Mouse (Mus musculus): ENCODE data around the gene Fam189b. TPM values are rescaled to one million over a fixed set of nuclear protein-coding genes. Genes with fewer than 3 reads are reported as not detected.
A peak's percentile ranks its signal among the peaks of the same experiment; 100 is the strongest.

The Fam189b gene
- total RNA-seq, 1 experiment, result 9.3 TPM

DNA sequence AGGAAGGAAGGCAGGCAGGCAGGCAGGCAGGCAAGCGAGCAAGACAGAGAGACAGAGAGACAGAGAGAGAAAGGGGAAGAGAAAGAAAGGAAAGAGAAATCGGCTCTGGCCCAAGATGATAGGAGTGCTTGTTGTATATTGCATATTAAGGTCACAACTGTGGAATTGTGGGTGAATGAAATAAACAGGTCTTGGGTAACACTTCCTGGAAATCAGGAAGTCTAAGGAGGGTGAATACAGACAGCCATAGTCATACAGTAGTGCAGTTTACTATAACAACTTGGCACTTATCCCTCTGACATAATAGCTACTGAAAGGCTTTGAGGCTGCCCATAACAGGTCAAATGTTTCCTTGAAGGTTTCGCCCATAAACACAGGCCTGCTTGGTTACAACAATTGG lies 16.9 kb downstream of the Fam189b start:
- Histone ChIP-seq H3K4me3 (ENCODE audit: insufficient read depth in 1 of 2, low read depth in 1 of 2, low read length in 2 of 2, poor library complexity in 1 of 2, severe bottlenecking in 1 of 2) (no peak overlapping the region), H3K9me3 (ENCODE audit: control insufficient read depth, insufficient read depth, low read depth, low read length) (no peaks in the 10 kb centered on the region), H3K4me1 (ENCODE audit: control insufficient read depth in 2 of 2, insufficient read depth in 2 of 2, low read length in 2 of 2, poor library complexity in 1 of 2) (peaks cover 1 to 11% of the 10 kb centered on the region in 2 experiments; a peak in 3 of 4 replicates), H3K27ac (ENCODE audit: insufficient read depth, low read depth, low read length, poor library complexity, severe bottlenecking) (no peak overlapping the region), H3K36me3 (ENCODE audit: control insufficient read depth, insufficient read depth, low read length, poor library complexity, severe bottlenecking) (peaks cover 8% of the 10 kb centered on the region; the same call in 1 of the 2 replicates), H3K9ac (ENCODE audit: insufficient read depth, low read depth, low read length, poor library complexity, severe bottlenecking) (no peak overlapping the region)
- TF ChIP-seq ZC3H11A (IDR thresholded peaks at IDR 0.05; ENCODE audit: borderline replicate concordance, low read depth, low read length) (no peak), HCFC1 (IDR thresholded peaks at IDR 0.05; ENCODE audit: borderline replicate concordance, insufficient read depth, low read length) (no peak), MAFK (IDR thresholded peaks at IDR 0.05; ENCODE audit: insufficient read depth, low read depth, low read length) (no peak), CHD2 (IDR thresholded peaks at IDR 0.05; ENCODE audit: low read depth, low read length) (no peak), ZNF384 (IDR thresholded peaks at IDR 0.05; ENCODE audit: low read depth, low read length) (no peak)
- in situ Hi-C loops (cut with MboI; ENCODE audit: low sequenced_read_pairs in 2 of 2, unreplicated experiment in 2 of 2), result no loop called here
- DNase-seq (ENCODE audit: low read depth, low spot score), result no peak

- peak within 1 kb of the TSS; percentile 78 to 87 for H3K4me3 ChIP-seq (ENCODE audit: insufficient read depth in 1 of 2, low read depth in 1 of 2, low read length in 2 of 2, poor library complexity in 1 of 2, severe bottlenecking in 1 of 2)
- peak; percentile 91 for DNase-seq (ENCODE audit: low read depth, low spot score)
- H3K9me3 ChIP-seq (ENCODE audit: control insufficient read depth, insufficient read depth, low read depth, low read length), result no peaks in the 10 kb centered on the region
- no peak for TF ChIP-seq MAFK (IDR thresholded peaks at IDR 0.05; ENCODE audit: insufficient read depth, low read depth, low read length)
- no peak for TF ChIP-seq CHD2 (IDR thresholded peaks at IDR 0.05; ENCODE audit: low read depth, low read length)
- TF ChIP-seq ZC3H11A (IDR thresholded peaks at IDR 0.05; ENCODE audit: borderline replicate concordance, low read depth, low read length), result no peak
- TF ChIP-seq HCFC1 (IDR thresholded peaks at IDR 0.05; ENCODE audit: borderline replicate concordance, insufficient read depth, low read length), result peak; percentile 95
- TF ChIP-seq ZNF384 (IDR thresholded peaks at IDR 0.05; ENCODE audit: low read depth, low read length), result no peak
- in situ Hi-C loops (cut with MboI; ENCODE audit: low sequenced_read_pairs in 2 of 2, unreplicated experiment in 2 of 2), result no loop called here
- H3K36me3 ChIP-seq (ENCODE audit: control insufficient read depth, insufficient read depth, low read length, poor library complexity, severe bottlenecking), result peaks cover 24% of the 10 kb centered on the region
- H3K4me1 ChIP-seq (ENCODE audit: control insufficient read depth in 2 of 2, insufficient read depth in 2 of 2, low read length in 2 of 2, poor library complexity in 1 of 2), result peaks cover 0 to 2% of the 10 kb centered on the region in 2 experiments; a peak in 1 of 4 replicates
- H3K27ac ChIP-seq (ENCODE audit: insufficient read depth, low read depth, low read length, poor library complexity, severe bottlenecking), result no peak within 1 kb of the TSS
- peak within 1 kb of the TSS; percentile 79 for H3K9ac ChIP-seq (ENCODE audit: insufficient read depth, low read depth, low read length, poor library complexity, severe bottlenecking)
Measured at GRCm38 (mm10) chr3:89202253-89203141, 19.6 kb downstream of the Fam189b start, which contains the start of gene Gba. TSS of gene Gba (plus strand) at chr3:89202928.

- Histone ChIP-seq H3K4me3 (ENCODE audit: insufficient read depth in 1 of 2, low read depth in 1 of 2, low read length in 2 of 2, poor library complexity in 1 of 2, severe bottlenecking in 1 of 2) (peak overlapping the region; percentile 78 to 87), H3K36me3 (ENCODE audit: control insufficient read depth, insufficient read depth, low read length, poor library complexity, severe bottlenecking) (peaks cover 30% of the 10 kb centered on the region), H3K27ac (ENCODE audit: insufficient read depth, low read depth, low read length, poor library complexity, severe bottlenecking) (no peak overlapping the region), H3K4me1 (ENCODE audit: control insufficient read depth in 2 of 2, insufficient read depth in 2 of 2, low read length in 2 of 2, poor library complexity in 1 of 2) (peaks cover 0 to 2% of the 10 kb centered on the region in 2 experiments; a peak in 1 of 4 replicates), H3K9me3 (ENCODE audit: control insufficient read depth, insufficient read depth, low read depth, low read length) (no peaks in the 10 kb centered on the region), H3K9ac (ENCODE audit: insufficient read depth, low read depth, low read length, poor library complexity, severe bottlenecking) (peak overlapping the region; percentile 79)
- in situ Hi-C loops (cut with MboI; ENCODE audit: low sequenced_read_pairs in 2 of 2, unreplicated experiment in 2 of 2), result no loop called here
- no peak for DNase-seq (ENCODE audit: low read depth, low spot score)
- no peak for TF ChIP-seq ZC3H11A (IDR thresholded peaks at IDR 0.05; ENCODE audit: borderline replicate concordance, low read depth, low read length)
Measured at GRCm38 (mm10) chr3:89203142-89203514, 20.2 kb downstream of the Fam189b start.

DNA sequence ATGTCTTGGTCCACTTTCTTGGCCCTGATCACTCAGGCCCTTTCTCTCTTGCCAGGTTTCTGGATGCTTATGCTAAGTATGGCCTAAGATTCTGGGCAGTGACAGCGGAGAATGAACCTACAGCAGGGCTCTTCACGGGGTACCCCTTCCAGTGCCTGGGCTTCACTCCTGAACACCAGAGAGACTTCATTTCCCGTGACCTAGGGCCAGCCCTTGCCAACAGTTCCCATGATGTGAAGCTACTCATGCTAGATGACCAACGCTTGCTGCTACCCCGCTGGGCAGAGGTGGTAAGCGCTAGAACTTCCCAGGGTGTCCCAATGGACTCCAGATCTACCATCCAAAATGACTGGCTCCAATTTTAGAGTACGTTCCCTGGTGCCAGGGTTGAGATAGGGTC lies 23.1 kb downstream of the Fam189b start:
- H3K4me1 ChIP-seq (ENCODE audit: control insufficient read depth in 2 of 2, insufficient read depth in 2 of 2, low read length in 2 of 2, poor library complexity in 1 of 2), result peaks cover 0 to 2% of the 10 kb centered on the region in 2 experiments; a peak in 1 of 4 replicates
- no peak overlapping the region for H3K27ac ChIP-seq (ENCODE audit: insufficient read depth, low read depth, low read length, poor library complexity, severe bottlenecking)
- in situ Hi-C loops (cut with MboI; ENCODE audit: low sequenced_read_pairs in 2 of 2, unreplicated experiment in 2 of 2), result no loop called here
- no peaks in the 10 kb centered on the region for H3K9me3 ChIP-seq (ENCODE audit: control insufficient read depth, insufficient read depth, low read depth, low read length)
- TF ChIP-seq CHD2 (IDR thresholded peaks at IDR 0.05; ENCODE audit: low read depth, low read length) (no peak), MAFK (IDR thresholded peaks at IDR 0.05; ENCODE audit: insufficient read depth, low read depth, low read length) (no peak), ZC3H11A (IDR thresholded peaks at IDR 0.05; ENCODE audit: borderline replicate concordance, low read depth, low read length) (no peak), HCFC1 (IDR thresholded peaks at IDR 0.05; ENCODE audit: borderline replicate concordance, insufficient read depth, low read length) (no peak)
- H3K4me3 ChIP-seq (ENCODE audit: insufficient read depth in 1 of 2, low read depth in 1 of 2, low read length in 2 of 2, poor library complexity in 1 of 2, severe bottlenecking in 1 of 2), result no peak overlapping the region
- H3K36me3 ChIP-seq (ENCODE audit: control insufficient read depth, insufficient read depth, low read length, poor library complexity, severe bottlenecking), result peaks cover 56% of the 10 kb centered on the region
- no peak for DNase-seq (ENCODE audit: low read depth, low spot score)
- no peak overlapping the region for H3K9ac ChIP-seq (ENCODE audit: insufficient read depth, low read depth, low read length, poor library complexity, severe bottlenecking)

Measured in ES-E14 (cell line).